Mouse (Mus musculus): ENCODE measurements around the gene Psme3. TPM values are rescaled to one million over a fixed set of nuclear protein-coding genes. Genes with fewer than 3 reads are reported as not detected.

Gene Psme3
- polyA plus RNA-seq, 1 experiment: 103 TPM

DNA sequence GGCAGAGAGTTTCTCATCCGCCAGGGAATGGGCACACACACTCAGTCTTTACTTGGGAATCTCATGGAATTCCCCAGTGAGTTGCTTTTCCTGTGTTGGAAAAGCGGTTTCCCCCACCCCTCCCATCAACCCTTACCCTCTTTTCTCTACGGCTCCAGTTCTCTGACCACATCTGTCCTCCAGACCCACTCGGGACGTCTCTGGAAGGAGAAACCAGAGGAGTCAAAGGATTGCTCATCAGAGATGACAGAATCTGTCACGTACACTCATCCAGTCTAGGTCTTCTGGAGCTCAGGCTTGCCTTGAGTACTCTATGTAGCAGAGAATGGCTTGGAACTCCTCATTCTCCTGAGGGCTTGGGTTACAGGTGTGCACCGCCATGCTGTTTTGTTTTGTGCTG is 32.8 kb downstream of the Psme3 start:
- no peak for TF ChIP-seq POLR2A (IDR thresholded peaks at IDR 0.05; ENCODE audit: control insufficient read depth, extremely low read depth, insufficient read depth, low read length, poor library complexity)
- TF ChIP-seq CTCF (IDR thresholded peaks at IDR 0.05; ENCODE audit: borderline replicate concordance, control insufficient read depth, extremely low read depth, insufficient read depth, low read length, poor library complexity): no peak
- H3K27ac ChIP-seq (ENCODE audit: control insufficient read depth, insufficient read depth, low read length): no peak overlapping the region

GRCm38 (mm10) chr11:101349216-101349615 is 33.2 kb downstream of the Psme3 start:
- Histone ChIP-seq H3K4me1 (replicated peaks; ENCODE audit: control insufficient read depth, insufficient read depth, low read length) (no peaks in the 10 kb centered on the region; the same call in 1 of the 2 replicates), H3K36me3 (ENCODE audit: control insufficient read depth, insufficient read depth, low read length) (no peaks in the 10 kb centered on the region), H3K27me3 (ENCODE audit: control insufficient read depth, insufficient read depth, low read length) (no peaks in the 10 kb centered on the region), H3K4me3 (ENCODE audit: control insufficient read depth, insufficient read depth, low read length) (no peak overlapping the region), H3K27ac (ENCODE audit: control insufficient read depth, insufficient read depth, low read length) (no peak overlapping the region)
- DNase-seq: no peak
- WGBS: 90% methylated on average over 3 of the region's 3 CpGs
- no peak for TF ChIP-seq CTCF (IDR thresholded peaks at IDR 0.05; ENCODE audit: borderline replicate concordance, control insufficient read depth, extremely low read depth, insufficient read depth, low read length, poor library complexity)

More for the DNA sequence above, 32.8 kb downstream of the Psme3 start:
- Histone ChIP-seq H3K4me3 (ENCODE audit: control insufficient read depth, insufficient read depth, low read length) (no peak overlapping the region), H3K36me3 (ENCODE audit: control insufficient read depth, insufficient read depth, low read length) (no peaks in the 10 kb centered on the region), H3K4me1 (replicated peaks; ENCODE audit: control insufficient read depth, insufficient read depth, low read length) (no peaks in the 10 kb centered on the region; the same call in 1 of the 2 replicates), H3K27me3 (ENCODE audit: control insufficient read depth, insufficient read depth, low read length) (no peaks in the 10 kb centered on the region)
- DNase-seq: no peak
- 87% methylated on average over 7 of the region's 7 CpGs for WGBS

- Histone ChIP-seq H3K27me3 (ENCODE audit: control insufficient read depth, insufficient read depth, low read length) (no peaks in the 10 kb centered on the region), H3K4me1 (replicated peaks; ENCODE audit: control insufficient read depth, insufficient read depth, low read length) (no peaks in the 10 kb centered on the region; the same call in 1 of the 2 replicates), H3K4me3 (ENCODE audit: control insufficient read depth, insufficient read depth, low read length) (no peak overlapping the region), H3K27ac (ENCODE audit: control insufficient read depth, insufficient read depth, low read length) (no peak overlapping the region), H3K36me3 (ENCODE audit: control insufficient read depth, insufficient read depth, low read length) (no peaks in the 10 kb centered on the region)
- no peak for TF ChIP-seq POLR2A (IDR thresholded peaks at IDR 0.05; ENCODE audit: control insufficient read depth, extremely low read depth, insufficient read depth, low read length, poor library complexity)
- TF ChIP-seq CTCF (IDR thresholded peaks at IDR 0.05; ENCODE audit: borderline replicate concordance, control insufficient read depth, extremely low read depth, insufficient read depth, low read length, poor library complexity): no peak
- 78% methylated on average over 11 of the region's 11 CpGs for WGBS
- no peak for DNase-seq
These were observed 35.2 kb downstream of the Psme3 start for GRCm38 (mm10) chr11:101351100-101351720.

DNA sequence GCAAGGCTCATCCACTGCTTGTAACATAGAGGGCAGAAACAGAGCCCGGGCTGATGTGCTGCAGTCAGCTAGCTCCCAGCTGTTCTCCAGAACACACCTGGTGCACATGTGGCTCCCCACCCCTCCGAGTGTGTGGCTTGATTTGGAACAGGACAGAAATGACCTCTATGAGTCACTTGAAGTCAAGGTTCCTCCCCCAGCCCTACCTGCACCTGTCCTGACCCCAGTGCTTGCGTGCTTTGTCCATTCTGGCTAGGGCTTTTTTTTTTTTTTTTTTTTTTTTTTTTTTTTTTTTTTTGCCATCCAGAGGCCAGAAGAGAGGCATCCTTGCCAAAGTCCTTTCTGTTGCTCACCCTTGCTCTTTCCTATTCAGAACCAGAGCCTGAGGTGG is 35.7 kb downstream of the Psme3 start:
- TF ChIP-seq CTCF (IDR thresholded peaks at IDR 0.05; ENCODE audit: borderline replicate concordance, control insufficient read depth, extremely low read depth, insufficient read depth, low read length, poor library complexity) (no peak), POLR2A (IDR thresholded peaks at IDR 0.05; ENCODE audit: control insufficient read depth, extremely low read depth, insufficient read depth, low read length, poor library complexity) (no peak)
- Histone ChIP-seq H3K27me3 (ENCODE audit: control insufficient read depth, insufficient read depth, low read length) (no peaks in the 10 kb centered on the region), H3K27ac (ENCODE audit: control insufficient read depth, insufficient read depth, low read length) (no peak overlapping the region), H3K4me3 (ENCODE audit: control insufficient read depth, insufficient read depth, low read length) (no peak overlapping the region), H3K4me1 (replicated peaks; ENCODE audit: control insufficient read depth, insufficient read depth, low read length) (no peaks in the 10 kb centered on the region; the same call in 1 of the 2 replicates), H3K36me3 (ENCODE audit: control insufficient read depth, insufficient read depth, low read length) (no peaks in the 10 kb centered on the region)
- DNase-seq: no peak
- WGBS: 79% methylated on average over 3 of the region's 3 CpGs

DNA sequence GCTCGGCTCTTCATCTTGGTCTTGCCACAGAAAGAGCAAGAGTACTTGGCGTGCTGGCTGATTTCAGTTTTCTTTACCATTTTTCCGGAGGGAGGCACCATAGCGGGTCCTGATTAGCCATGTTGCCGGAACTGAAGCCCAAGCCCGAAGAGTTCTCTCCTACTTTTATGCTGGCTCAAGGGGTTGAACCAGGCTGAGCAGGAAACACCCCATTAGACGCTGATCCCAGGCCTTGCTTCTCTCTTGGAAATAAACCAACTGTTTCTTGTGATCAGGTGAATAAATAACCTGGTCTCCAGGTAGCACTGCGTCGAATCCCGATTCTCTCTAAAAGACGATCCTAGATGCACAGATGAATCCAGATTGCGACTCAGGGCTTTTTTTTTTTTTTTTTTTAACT is 37.4 kb downstream of the Psme3 start:
- H3K36me3 ChIP-seq (ENCODE audit: control insufficient read depth, insufficient read depth, low read length): no peaks in the 10 kb centered on the region
- no peak for DNase-seq
- 93% methylated on average over 12 of the region's 12 CpGs for WGBS

DNA sequence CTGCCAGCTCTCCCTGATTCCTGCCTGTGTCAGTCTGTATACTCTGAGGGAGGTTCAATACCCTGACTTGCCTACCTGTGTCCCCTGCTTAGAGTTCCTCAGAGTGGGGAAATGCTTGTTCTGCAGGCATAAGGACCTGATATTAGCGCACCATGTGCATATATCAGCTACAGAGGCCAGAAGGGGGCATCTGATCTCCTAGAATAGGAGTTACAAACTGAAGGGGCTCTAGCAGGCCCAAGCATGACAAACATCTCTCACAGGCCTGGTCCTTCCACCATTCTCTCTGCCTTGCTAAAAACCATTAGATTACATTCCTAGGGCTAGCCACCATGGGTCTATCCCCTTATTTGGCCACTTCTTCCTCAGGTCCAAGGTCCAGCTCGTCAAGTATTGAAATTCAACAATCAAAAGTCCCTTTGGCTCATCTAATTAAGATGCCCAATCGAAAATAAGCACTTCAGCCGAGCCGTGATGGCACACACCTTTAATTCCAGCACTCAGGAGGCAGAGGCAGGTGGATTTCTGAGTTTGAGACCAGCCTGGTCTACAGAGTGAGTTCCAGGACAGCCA is 38.5 kb downstream of the Psme3 start:
- H3K27me3 ChIP-seq (ENCODE audit: control insufficient read depth, insufficient read depth, low read length): no peaks in the 10 kb centered on the region
- no peak for TF ChIP-seq CTCF (IDR thresholded peaks at IDR 0.05; ENCODE audit: borderline replicate concordance, control insufficient read depth, extremely low read depth, insufficient read depth, low read length, poor library complexity)
- H3K4me3 ChIP-seq (ENCODE audit: control insufficient read depth, insufficient read depth, low read length): no peak overlapping the region
- no peak for DNase-seq
- H3K4me1 ChIP-seq (replicated peaks; ENCODE audit: control insufficient read depth, insufficient read depth, low read length): peaks cover 2% of the 10 kb centered on the region
- H3K36me3 ChIP-seq (ENCODE audit: control insufficient read depth, insufficient read depth, low read length): no peaks in the 10 kb centered on the region
- 92% methylated on average over 5 of the region's 5 CpGs for WGBS
- no peak overlapping the region for H3K27ac ChIP-seq (ENCODE audit: control insufficient read depth, insufficient read depth, low read length)

More for the DNA sequence above, 37.4 kb downstream of the Psme3 start:
- Histone ChIP-seq H3K4me1 (replicated peaks; ENCODE audit: control insufficient read depth, insufficient read depth, low read length) (no peaks in the 10 kb centered on the region; the same call in 1 of the 2 replicates), H3K27me3 (ENCODE audit: control insufficient read depth, insufficient read depth, low read length) (no peaks in the 10 kb centered on the region), H3K4me3 (ENCODE audit: control insufficient read depth, insufficient read depth, low read length) (no peak overlapping the region), H3K27ac (ENCODE audit: control insufficient read depth, insufficient read depth, low read length) (no peak overlapping the region)
- TF ChIP-seq CTCF (IDR thresholded peaks at IDR 0.05; ENCODE audit: borderline replicate concordance, control insufficient read depth, extremely low read depth, insufficient read depth, low read length, poor library complexity): no peak
- TF ChIP-seq POLR2A (IDR thresholded peaks at IDR 0.05; ENCODE audit: control insufficient read depth, extremely low read depth, insufficient read depth, low read length, poor library complexity): no peak

DNA sequence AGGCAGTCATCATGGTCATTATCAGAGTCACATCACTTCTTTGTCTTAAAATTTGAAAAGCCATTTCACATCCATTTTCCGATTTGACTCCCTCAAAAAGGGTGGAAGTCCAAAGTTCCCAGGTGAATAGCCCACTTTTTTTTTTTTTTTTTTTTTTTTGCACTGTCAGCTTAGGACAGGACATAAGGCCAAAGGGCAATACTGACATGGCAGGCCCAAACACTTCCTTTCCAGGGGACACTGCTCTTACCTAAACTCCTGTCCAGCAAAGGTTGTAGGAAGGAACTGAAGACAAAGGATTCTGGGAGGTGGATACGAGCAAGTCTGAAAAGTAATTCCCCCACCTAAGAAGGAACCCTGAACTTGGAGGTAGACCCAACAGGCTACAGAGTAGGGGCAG is 39.9 kb downstream of the Psme3 start:
- H3K27me3 ChIP-seq (ENCODE audit: control insufficient read depth, insufficient read depth, low read length): no peaks in the 10 kb centered on the region
- H3K27ac ChIP-seq (ENCODE audit: control insufficient read depth, insufficient read depth, low read length): no peak overlapping the region
- no peaks in the 10 kb centered on the region for H3K36me3 ChIP-seq (ENCODE audit: control insufficient read depth, insufficient read depth, low read length)
- H3K4me1 ChIP-seq (replicated peaks; ENCODE audit: control insufficient read depth, insufficient read depth, low read length): peaks cover 15% of the 10 kb centered on the region
- H3K4me3 ChIP-seq (ENCODE audit: control insufficient read depth, insufficient read depth, low read length): no peak overlapping the region
- 90% methylated on average over 2 of the region's 2 CpGs for WGBS
- no peak for TF ChIP-seq CTCF (IDR thresholded peaks at IDR 0.05; ENCODE audit: borderline replicate concordance, control insufficient read depth, extremely low read depth, insufficient read depth, low read length, poor library complexity)
- no peak for DNase-seq
